Mouse (Mus musculus) brain, embryonic 14.5 days (tissue): Measurements from ENCODE around the gene Rnf25.

Experiments used
- CTCF ChIP-seq: fragments of 200-500 bp; IDR thresholded peaks from 2 replicates; pipeline ENCODE4 v1.5.1; 2012; ENCODE audit warnings: inconsistent platforms, mild to moderate bottlenecking, moderate library complexity, borderline replicate concordance; ENCODE audit not compliant: insufficient read depth, insufficient read length; ENCODE audit errors: extremely low read depth
- POLR2A ChIP-seq: fragments of 200-500 bp; IDR thresholded peaks from 2 replicates; pipeline ENCODE4 v1.6.1; 2012; ENCODE audit warnings: mild to moderate bottlenecking, inconsistent platforms, borderline replicate concordance; ENCODE audit not compliant: poor library complexity, insufficient read depth, insufficient read length, severe bottlenecking; ENCODE audit errors: extremely low read depth

GRCm38 (mm10) chr1:74643926-74644325 is 42.7 kb upstream of the Rnf25 start:
- TF ChIP-seq CTCF (peak; percentile 45; the same call in 1 of the 2 replicates), POLR2A (no peak)
